Mouse (Mus musculus) limb, embryonic 12.5 days (tissue): ENCODE measurements around the gene Zbtb45. TPM values are rescaled to one million over a fixed set of nuclear protein-coding genes. Genes with fewer than 3 reads are reported as not detected.

Experiments
- ATAC-seq: fragments of 200-750 bp; cut with Nextera tagmentation; 2 replicates; pipeline ENCODE4 v1.8.0; 2017; ENCODE audit warnings: low read depth, moderate TSS enrichment; ENCODE audit not compliant: insufficient number of reproducible peaks, insufficient read depth, low FRiP score, low TSS enrichment
- H3K27ac ChIP-seq: fragments of 300-500 bp; sonication (generic); 2 replicates; pipeline ENCODE4 v1.5.1; 2016; ENCODE audit warnings: mild to moderate bottlenecking, moderate library complexity
- H3K27me3 ChIP-seq: fragments of 300-500 bp; sonication (generic); 2 replicates; pipeline ENCODE4 v1.6.1; 2016; ENCODE audit warnings: mild to moderate bottlenecking, moderate library complexity
- H3K36me3 ChIP-seq: fragments of 300-500 bp; sonication (generic); 2 replicates; pipeline ENCODE4 v1.6.1; 2016; ENCODE audit warnings: mild to moderate bottlenecking, moderate library complexity
- H3K4me1 ChIP-seq: fragments of 300-500 bp; sonication (generic); replicated peaks from 2 replicates; pipeline ENCODE4 v1.6.1; 2016
- H3K4me2 ChIP-seq: fragments of 300-500 bp; sonication (generic); 2 replicates; pipeline ENCODE4 v1.6.1; 2016; ENCODE audit warnings: mild to moderate bottlenecking, moderate library complexity
- H3K4me3 ChIP-seq: fragments of 300-500 bp; sonication (generic); replicated peaks from 2 replicates; pipeline ENCODE4 v1.5.1; 2016; ENCODE audit warnings: mild to moderate bottlenecking
- H3K9ac ChIP-seq: fragments of 300-500 bp; sonication (generic); replicated peaks from 2 replicates; pipeline ENCODE4 v1.6.1; 2016; ENCODE audit warnings: mild to moderate bottlenecking, moderate library complexity
- H3K9me3 ChIP-seq: fragments of 300-500 bp; sonication (generic); 2 replicates; pipeline ENCODE4 v1.6.1; 2016; ENCODE audit warnings: mild to moderate bottlenecking, moderate library complexity
- WGBS: fragments of 180-500 bp; shearing (Covaris S2); methylation state at CpG from one replicate; pipeline ENCODE4 v1.1.7; 2016; 5-methylcytosine and 5-hydroxymethylcytosine counted together
- polyA plus RNA-seq: library from polyadenylated mRNA; unstranded; fragments of >200 nt; fragmentation: Nextera tagmentation; extraction: Ambion mirVana; gene quantifications from 2 replicates; pipeline ENCODE4 v1.2.1, GENCODE M21; 2016

Gene Zbtb45
- polyA plus RNA-seq: 28.7 and 29.9 TPM in 2 replicates

DNA sequence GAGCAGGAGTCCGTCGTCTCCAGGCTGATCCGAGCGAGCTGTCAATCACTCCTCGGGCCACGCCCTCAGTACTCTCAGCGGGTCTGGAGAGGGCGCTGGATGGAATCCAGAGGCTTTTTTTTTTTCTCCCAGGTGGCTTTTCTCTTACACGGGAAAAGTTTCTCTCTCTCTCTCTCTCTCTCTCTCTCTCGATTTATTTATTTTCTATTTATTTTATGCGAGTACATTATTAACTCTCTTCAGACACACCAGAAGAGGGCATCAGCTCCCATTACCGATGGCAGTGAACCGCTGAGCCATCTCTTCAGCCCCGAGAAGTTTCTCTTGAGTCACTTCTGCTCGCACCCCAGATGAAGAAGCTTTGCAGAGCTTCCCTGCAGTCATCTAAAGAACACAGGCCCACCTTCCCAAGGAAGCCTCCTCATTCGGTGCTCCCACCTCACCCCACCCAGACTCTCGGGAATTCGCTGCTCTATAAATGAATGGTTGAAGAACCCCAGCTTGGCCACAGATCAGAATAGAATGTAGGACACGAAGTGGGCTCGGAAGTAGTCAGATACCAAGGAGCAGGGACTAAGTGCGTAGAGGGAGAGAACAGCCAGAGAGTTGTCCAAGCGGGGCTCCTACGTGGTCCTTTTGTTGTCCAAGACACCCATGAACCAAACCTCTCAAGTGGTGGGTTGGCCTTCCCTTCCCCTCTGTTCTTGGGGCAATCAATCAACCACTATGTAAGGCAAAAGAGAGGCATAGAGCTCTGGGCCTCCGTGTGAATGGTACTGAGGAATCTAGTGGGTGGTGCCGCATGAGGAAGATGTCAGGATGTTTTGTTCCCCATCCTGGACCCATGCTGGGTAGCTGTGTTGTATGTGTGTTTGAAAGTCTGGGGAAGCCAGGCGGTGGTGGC is at the start of gene Zbtb45:
Zbtb45 (minus strand) TSS at position 30 of the 904 bp plus-strand sequence.
- Histone ChIP-seq H3K4me1 (peaks cover 31% of the 10 kb centered on the region), H3K4me3 (peak within 1 kb of the TSS; percentile 60), H3K9ac (peak within 1 kb of the TSS; percentile 77), H3K27me3 (peaks cover 15% of the 10 kb centered on the region), H3K27ac (peak within 1 kb of the TSS; percentile 95), H3K4me2 (peak within 1 kb of the TSS; percentile 74), H3K9me3 (no peaks in the 10 kb centered on the region), H3K36me3 (peaks cover 26% of the 10 kb centered on the region)
- 19% methylated on average over 26 of the region's 26 CpGs for WGBS
- no peak; the same call in 1 of the 2 replicates for ATAC-seq

DNA sequence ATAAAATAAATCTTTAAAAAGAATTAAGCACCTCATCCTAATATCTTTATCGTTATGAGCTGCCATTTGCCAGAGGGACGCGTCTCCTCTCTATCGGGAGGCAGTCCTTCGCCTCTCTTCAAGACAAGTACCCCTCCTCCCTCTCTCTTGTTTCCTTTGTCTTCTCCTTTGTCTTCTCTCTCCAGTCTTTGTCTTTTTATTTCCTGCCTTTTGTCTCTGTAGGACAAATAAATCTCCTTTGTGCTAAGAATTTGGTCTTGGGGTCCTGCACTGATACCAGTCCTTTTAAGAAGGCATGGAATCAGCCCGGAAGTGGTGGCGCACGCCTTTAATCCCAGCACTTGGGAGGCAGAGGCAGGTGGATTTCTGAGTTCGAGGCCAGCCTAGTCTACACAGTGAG is 49.7 kb upstream of the Zbtb45 start:
- Histone ChIP-seq H3K4me3 (no peak overlapping the region), H3K9me3 (0 out of 2 replicates have a peak, but pooled peaks cover 9% of the 10 kb centered on the region), H3K4me1 (no peaks in the 10 kb centered on the region), H3K27me3 (no peaks in the 10 kb centered on the region), H3K27ac (no peak overlapping the region), H3K36me3 (no peaks in the 10 kb centered on the region), H3K9ac (no peak overlapping the region), H3K4me2 (no peak overlapping the region)
- 88% methylated on average over 9 of the region's 9 CpGs for WGBS
- no peak for ATAC-seq

DNA sequence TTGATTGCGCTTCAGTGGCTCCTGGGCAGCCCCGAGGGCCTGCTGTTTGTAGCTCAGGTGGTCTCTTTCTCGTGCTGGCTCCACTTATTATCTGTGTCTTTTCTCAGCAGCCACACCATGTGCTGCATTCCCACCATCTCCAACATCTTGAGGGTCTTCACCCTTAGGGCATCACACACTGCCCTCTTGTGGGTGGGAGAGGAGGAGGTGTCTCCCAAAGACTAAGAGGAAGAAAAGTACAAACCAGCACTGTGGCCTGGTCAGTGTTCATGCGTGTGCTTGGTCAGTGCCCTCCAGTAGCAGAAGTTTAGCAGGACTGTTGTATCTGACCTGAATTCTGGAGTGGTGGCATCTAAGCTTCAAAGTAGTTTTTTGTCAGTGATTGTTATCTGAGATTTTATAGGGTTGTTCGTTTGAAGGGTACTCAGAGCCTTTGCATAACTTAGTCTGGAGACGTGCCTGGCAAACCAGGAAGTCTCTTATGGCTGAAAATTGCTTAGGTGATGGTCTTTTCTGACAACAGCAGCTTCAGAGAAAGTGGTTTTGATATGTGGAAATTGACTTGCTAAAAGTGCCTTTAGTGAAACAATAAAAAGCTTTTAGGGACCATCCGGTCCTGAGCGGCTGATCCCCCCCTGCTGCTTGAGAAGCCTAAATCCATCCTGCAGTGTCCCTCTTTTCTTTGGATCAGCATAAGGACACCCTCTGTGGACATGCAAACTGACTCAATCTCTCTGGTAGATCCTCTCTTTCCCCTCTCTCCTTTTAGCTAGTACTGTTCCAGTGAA is 47.3 kb upstream of the Zbtb45 start:
- no peak overlapping the region for H3K9ac ChIP-seq
- H3K4me3 ChIP-seq: no peak overlapping the region
- WGBS: 55% methylated on average over 8 of the region's 8 CpGs
- no peak overlapping the region for H3K27ac ChIP-seq
- no peaks in the 10 kb centered on the region for H3K9me3 ChIP-seq
- ATAC-seq: no peak
- H3K27me3 ChIP-seq: no peaks in the 10 kb centered on the region
- H3K36me3 ChIP-seq: no peaks in the 10 kb centered on the region
- no peaks in the 10 kb centered on the region for H3K4me1 ChIP-seq
- H3K4me2 ChIP-seq: no peak overlapping the region

GRCm38 (mm10) chr7:13054287-13055010 is 44.6 kb upstream of the Zbtb45 start, which contains the start of gene Mzf1:
Mzf1 (minus strand) TSS chr7:13054764.
- Histone ChIP-seq H3K36me3 (no peaks in the 10 kb centered on the region), H3K4me2 (peak within 1 kb of the TSS; percentile 61), H3K9ac (peak within 1 kb of the TSS; percentile 68), H3K4me1 (no peaks in the 10 kb centered on the region), H3K27me3 (no peaks in the 10 kb centered on the region), H3K27ac (peak within 1 kb of the TSS; percentile 80), H3K4me3 (peak within 1 kb of the TSS; percentile 57), H3K9me3 (no peaks in the 10 kb centered on the region)
- under 1% methylated on average over 41 of the region's 41 CpGs for WGBS
- peak; percentile 96 for ATAC-seq

- H3K4me2 ChIP-seq: peak overlapping the region; percentile 61
- H3K27me3 ChIP-seq: no peaks in the 10 kb centered on the region
- H3K9me3 ChIP-seq: no peaks in the 10 kb centered on the region
- H3K27ac ChIP-seq: peak overlapping the region; percentile 80; the same call in 1 of the 2 replicates
- H3K9ac ChIP-seq: peak overlapping the region; percentile 68
- WGBS: 2% methylated on average over 15 of the region's 15 CpGs
- peak overlapping the region; percentile 57 for H3K4me3 ChIP-seq
- no peak for ATAC-seq
- no peaks in the 10 kb centered on the region for H3K4me1 ChIP-seq
- H3K36me3 ChIP-seq: no peaks in the 10 kb centered on the region
Measured at GRCm38 (mm10) chr7:13053961-13054286, 44.1 kb upstream of the Zbtb45 start.

DNA sequence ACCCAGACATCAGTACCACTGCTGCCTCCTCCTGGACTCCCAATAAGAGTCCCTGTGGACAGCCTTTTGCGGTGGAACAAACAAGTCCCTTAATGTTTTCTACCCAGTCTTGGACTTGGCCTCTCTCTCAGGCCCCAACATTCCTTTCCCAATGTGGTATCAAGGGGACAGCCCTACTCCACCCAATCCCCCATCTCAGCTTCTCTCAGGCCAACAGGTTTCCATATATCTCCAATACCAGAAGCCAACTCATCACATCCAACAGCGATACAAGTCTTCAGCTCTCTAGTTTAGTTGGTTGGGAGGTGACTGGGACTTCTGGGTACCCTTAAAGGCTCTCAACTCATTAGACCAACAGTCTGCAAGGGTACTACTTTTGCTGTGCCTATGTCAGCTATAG is 43.7 kb upstream of the Zbtb45 start:
- Histone ChIP-seq H3K27me3 (no peaks in the 10 kb centered on the region), H3K9me3 (no peaks in the 10 kb centered on the region), H3K4me3 (peak overlapping the region; percentile 57), H3K4me2 (peak overlapping the region; percentile 61), H3K36me3 (no peaks in the 10 kb centered on the region), H3K27ac (no peak overlapping the region), H3K4me1 (no peaks in the 10 kb centered on the region), H3K9ac (peak overlapping the region; percentile 68; the same call in 1 of the 2 replicates)
- ATAC-seq: no peak
- WGBS: 92% methylated on average over 2 of the region's 2 CpGs

DNA sequence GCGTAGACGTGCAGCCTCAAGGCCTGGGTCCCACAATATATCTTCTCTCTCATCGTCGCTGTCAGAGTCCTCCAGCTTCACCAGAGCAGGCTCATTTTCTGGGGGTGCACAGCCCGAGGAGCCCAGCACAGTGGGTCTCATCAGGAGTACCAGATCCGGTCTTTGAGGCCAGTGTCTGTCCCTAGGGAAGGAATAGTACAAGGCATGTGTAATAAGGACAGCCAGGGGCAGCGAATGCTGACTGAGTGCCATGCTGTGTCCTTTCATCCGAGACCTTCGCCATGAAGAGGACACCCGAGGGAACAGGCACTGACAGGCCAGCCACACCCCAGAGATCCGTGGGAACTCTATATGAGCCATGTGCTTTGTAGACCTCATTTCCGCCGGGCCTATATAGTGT is 43.2 kb upstream of the Zbtb45 start:
- Histone ChIP-seq H3K4me2 (no peak overlapping the region), H3K9me3 (no peaks in the 10 kb centered on the region), H3K27ac (no peak overlapping the region), H3K9ac (no peak overlapping the region), H3K4me1 (no peaks in the 10 kb centered on the region), H3K27me3 (no peaks in the 10 kb centered on the region), H3K4me3 (no peak overlapping the region), H3K36me3 (no peaks in the 10 kb centered on the region)
- WGBS: 91% methylated on average over 13 of the region's 13 CpGs
- ATAC-seq: no peak

GRCm38 (mm10) chr7:13046084-13046483 is 36.2 kb upstream of the Zbtb45 start:
- H3K27ac ChIP-seq: no peak overlapping the region
- peak; percentile 27; the same call in 1 of the 2 replicates for ATAC-seq
- WGBS: 13% methylated on average over 2 of the region's 2 CpGs
- H3K27me3 ChIP-seq: peaks cover 47% of the 10 kb centered on the region
- no peak overlapping the region for H3K9ac ChIP-seq
- no peaks in the 10 kb centered on the region for H3K36me3 ChIP-seq
- peaks cover 13% of the 10 kb centered on the region for H3K9me3 ChIP-seq
- no peak overlapping the region for H3K4me3 ChIP-seq
- no peak overlapping the region for H3K4me2 ChIP-seq
- peaks cover 15% of the 10 kb centered on the region for H3K4me1 ChIP-seq

GRCm38 (mm10) chr7:13044254-13044625 is 34.4 kb upstream of the Zbtb45 start:
- H3K27me3 ChIP-seq: peaks cover 55% of the 10 kb centered on the region
- peak overlapping the region; percentile 78 for H3K9ac ChIP-seq
- 0 out of 2 replicates have a peak, but pooled peaks have one; percentile 29 for ATAC-seq
- no peaks in the 10 kb centered on the region for H3K36me3 ChIP-seq
- peaks cover 13% of the 10 kb centered on the region for H3K9me3 ChIP-seq
- peak overlapping the region; percentile 52 for H3K4me3 ChIP-seq
- peak overlapping the region; percentile 94 for H3K4me2 ChIP-seq
- no peak overlapping the region for H3K27ac ChIP-seq
- peaks cover 15% of the 10 kb centered on the region for H3K4me1 ChIP-seq
- 3% methylated on average over 23 of the region's 23 CpGs for WGBS

DNA sequence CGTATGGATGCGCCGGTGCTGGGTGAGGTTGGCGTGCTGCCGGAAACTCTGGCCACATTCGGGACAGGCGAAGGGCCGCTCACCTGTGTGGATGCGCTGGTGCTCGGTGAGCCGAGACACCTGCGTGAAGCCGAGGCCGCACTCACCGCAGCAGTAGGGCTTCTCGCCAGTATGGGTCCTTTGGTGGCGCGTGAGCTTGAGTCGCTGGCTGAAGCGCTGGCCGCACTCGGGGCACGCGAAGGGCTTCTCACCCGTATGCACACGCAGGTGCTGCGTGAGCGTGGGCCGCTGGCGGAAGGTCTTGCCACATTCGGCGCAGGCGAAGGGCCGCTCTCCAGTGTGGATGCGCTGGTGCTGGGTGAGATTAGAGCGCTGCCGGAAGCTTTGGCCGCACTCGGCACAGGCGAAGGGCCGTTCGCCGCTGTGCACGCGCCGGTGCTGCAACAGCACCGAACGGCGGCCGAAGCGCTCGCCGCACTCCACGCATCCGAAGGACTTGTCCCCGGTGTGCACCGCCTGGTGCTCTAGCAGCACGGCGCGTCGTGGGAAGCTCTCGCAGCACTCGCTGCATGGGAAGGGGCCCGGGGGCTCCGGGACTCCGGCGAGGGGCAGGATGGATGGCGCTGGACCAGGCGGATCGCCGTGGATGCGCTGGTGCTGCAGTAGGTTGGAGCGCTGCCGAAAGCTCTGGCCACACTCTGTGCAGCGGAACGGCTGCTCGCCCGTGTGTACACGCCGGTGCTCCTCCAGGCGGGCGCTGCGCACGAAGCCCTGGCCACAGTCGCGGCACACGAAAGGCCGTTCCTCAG is 33.8 kb upstream of the Zbtb45 start:
- Histone ChIP-seq H3K4me3 (peak overlapping the region; percentile 52), H3K9me3 (peaks cover 13% of the 10 kb centered on the region), H3K9ac (peak overlapping the region; percentile 78), H3K27ac (no peak overlapping the region), H3K27me3 (peaks cover 55% of the 10 kb centered on the region), H3K4me2 (peak overlapping the region; percentile 94), H3K4me1 (peaks cover 20% of the 10 kb centered on the region), H3K36me3 (no peaks in the 10 kb centered on the region)
- peak; percentile 22; the same call in 1 of the 2 replicates for ATAC-seq
- 6% methylated on average over 88 of the region's 88 CpGs for WGBS
